Mouse (Mus musculus): ENCODE results near the gene Aunip. TPM values are rescaled to one million over a fixed set of nuclear protein-coding genes. Genes with fewer than 3 reads are reported as not detected.

The Aunip gene
- polyA plus RNA-seq, 1 experiment from 2014 or later: 26.9 TPM

GRCm38 (mm10) chr4:134559154-134559553 lies 48.4 kb downstream of the Aunip start:
- no peak for ATAC-seq
- 59% methylated on average over 7 of the region's 7 CpGs for WGBS (ENCODE audit: insufficient replicate concordance)
- no peak overlapping the region for H3K27ac ChIP-seq
- no peak overlapping the region for H3K4me2 ChIP-seq
- no peak overlapping the region for H3K9ac ChIP-seq
- no peaks in the 10 kb centered on the region for H3K9me3 ChIP-seq (replicated peaks)
- H3K27me3 ChIP-seq (replicated peaks): no peaks in the 10 kb centered on the region
- H3K4me3 ChIP-seq: no peak overlapping the region
- H3K4me1 ChIP-seq: peaks cover 25% of the 10 kb centered on the region
- H3K36me3 ChIP-seq: peaks cover 3% of the 10 kb centered on the region

- no peak overlapping the region for H3K4me3 ChIP-seq
- no peak for ATAC-seq
- H3K27ac ChIP-seq: no peak overlapping the region
- H3K36me3 ChIP-seq: peaks cover 19% of the 10 kb centered on the region
- H3K9me3 ChIP-seq (replicated peaks): 0 out of 2 replicates have a peak, but pooled peaks cover 4% of the 10 kb centered on the region
- no peaks in the 10 kb centered on the region for H3K27me3 ChIP-seq (replicated peaks)
- WGBS (ENCODE audit: insufficient replicate concordance): 84% methylated on average over 8 of the region's 8 CpGs
- no peak overlapping the region for H3K9ac ChIP-seq
- H3K4me2 ChIP-seq: no peak overlapping the region
- H3K4me1 ChIP-seq: peaks cover 27% of the 10 kb centered on the region
Observed at GRCm38 (mm10) chr4:134560699-134561098, 49.9 kb downstream of the Aunip start.

- Histone ChIP-seq H3K4me3 (no peak overlapping the region), H3K27ac (no peak overlapping the region), H3K36me3 (peaks cover 22% of the 10 kb centered on the region), H3K4me1 (peaks cover 22% of the 10 kb centered on the region), H3K27me3 (replicated peaks) (no peaks in the 10 kb centered on the region), H3K4me2 (no peak overlapping the region), H3K9me3 (replicated peaks) (0 out of 2 replicates have a peak, but pooled peaks cover 4% of the 10 kb centered on the region), H3K9ac (no peak overlapping the region)
- 67% methylated on average over 2 of the region's 2 CpGs for WGBS (ENCODE audit: insufficient replicate concordance)
- ATAC-seq: no peak
Observed at GRCm38 (mm10) chr4:134562014-134562413, 51.2 kb downstream of the Aunip start.

GRCm38 (mm10) chr4:134563624-134564023 lies 52.8 kb downstream of the Aunip start:
- Histone ChIP-seq H3K4me3 (no peak overlapping the region), H3K36me3 (peaks cover 26% of the 10 kb centered on the region), H3K4me2 (peak overlapping the region; percentile 10; the same call in 1 of the 2 replicates), H3K4me1 (peaks cover 12% of the 10 kb centered on the region), H3K27ac (no peak overlapping the region), H3K9ac (no peak overlapping the region), H3K27me3 (replicated peaks) (no peaks in the 10 kb centered on the region), H3K9me3 (replicated peaks) (0 out of 2 replicates have a peak, but pooled peaks cover 4% of the 10 kb centered on the region)
- peak; percentile 68 for ATAC-seq
- whole genome bisulfite sequencing (ENCODE audit: insufficient replicate concordance): 57% methylated on average over 16 of the region's 16 CpGs

- WGBS (ENCODE audit: insufficient replicate concordance): 73% methylated on average over 6 of the region's 6 CpGs
- no peak for ATAC-seq
Observed at GRCm38 (mm10) chr4:134564093-134564492, 53.3 kb downstream of the Aunip start.

GRCm38 (mm10) chr4:134567377-134568226 lies 56.8 kb downstream of the Aunip start:
- ATAC-seq: no peak
- Histone ChIP-seq H3K4me3 (no peak overlapping the region), H3K4me1 (peaks cover 12% of the 10 kb centered on the region), H3K27me3 (replicated peaks) (no peaks in the 10 kb centered on the region), H3K36me3 (peaks cover 26% of the 10 kb centered on the region), H3K9me3 (replicated peaks) (0 out of 2 replicates have a peak, but pooled peaks cover 4% of the 10 kb centered on the region), H3K4me2 (no peak overlapping the region), H3K9ac (no peak overlapping the region), H3K27ac (no peak overlapping the region)
- WGBS (ENCODE audit: insufficient replicate concordance): 60% methylated on average over 19 of the region's 19 CpGs

More at GRCm38 (mm10) chr4:134564093-134564492, 53.3 kb downstream of the Aunip start:
- Histone ChIP-seq H3K27ac (no peak overlapping the region), H3K4me1 (peaks cover 12% of the 10 kb centered on the region), H3K4me2 (no peak overlapping the region), H3K27me3 (replicated peaks) (no peaks in the 10 kb centered on the region), H3K9ac (no peak overlapping the region), H3K4me3 (no peak overlapping the region), H3K9me3 (replicated peaks) (0 out of 2 replicates have a peak, but pooled peaks cover 4% of the 10 kb centered on the region), H3K36me3 (peaks cover 26% of the 10 kb centered on the region)

- Histone ChIP-seq H3K4me3 (no peak overlapping the region), H3K27ac (no peak overlapping the region), H3K36me3 (peaks cover 23% of the 10 kb centered on the region), H3K9me3 (replicated peaks) (0 out of 2 replicates have a peak, but pooled peaks cover 4% of the 10 kb centered on the region), H3K4me1 (0 out of 2 replicates have a peak, but pooled peaks cover 2% of the 10 kb centered on the region), H3K9ac (no peak overlapping the region), H3K27me3 (replicated peaks) (no peaks in the 10 kb centered on the region), H3K4me2 (no peak overlapping the region)
- ATAC-seq: no peak
- WGBS (ENCODE audit: insufficient replicate concordance): 61% methylated on average over 6 of the region's 6 CpGs
Observed at GRCm38 (mm10) chr4:134569205-134569604, 58.4 kb downstream of the Aunip start.

GRCm38 (mm10) chr4:134569831-134570230 lies 59.0 kb downstream of the Aunip start:
- 0 out of 2 replicates have a peak, but pooled peaks cover 4% of the 10 kb centered on the region for H3K9me3 ChIP-seq (replicated peaks)
- H3K27me3 ChIP-seq (replicated peaks): no peaks in the 10 kb centered on the region
- H3K4me3 ChIP-seq: no peak overlapping the region
- peaks cover 23% of the 10 kb centered on the region; the same call in 1 of the 2 replicates for H3K36me3 ChIP-seq
- H3K4me2 ChIP-seq: no peak overlapping the region
- H3K9ac ChIP-seq: no peak overlapping the region
- WGBS (ENCODE audit: insufficient replicate concordance): 65% methylated on average over 8 of the region's 8 CpGs
- H3K4me1 ChIP-seq: no peaks in the 10 kb centered on the region
- H3K27ac ChIP-seq: no peak overlapping the region
- no peak for ATAC-seq

GRCm38 (mm10) chr4:134570704-134571451 lies 60.1 kb downstream of the Aunip start:
- H3K36me3 ChIP-seq: peaks cover 14% of the 10 kb centered on the region; the same call in 1 of the 2 replicates

GRCm38 (mm10) chr4:134572449-134573300 lies 61.9 kb downstream of the Aunip start:
- H3K4me2 ChIP-seq: no peak overlapping the region
- no peak for ATAC-seq
- 79% methylated on average over 24 of the region's 24 CpGs for WGBS (ENCODE audit: insufficient replicate concordance)
- peaks cover 12% of the 10 kb centered on the region; the same call in 1 of the 2 replicates for H3K36me3 ChIP-seq
- H3K4me1 ChIP-seq: no peaks in the 10 kb centered on the region
- no peak overlapping the region for H3K9ac ChIP-seq
- H3K4me3 ChIP-seq: no peak overlapping the region
- no peaks in the 10 kb centered on the region for H3K9me3 ChIP-seq (replicated peaks)
- H3K27ac ChIP-seq: no peak overlapping the region
- H3K27me3 ChIP-seq (replicated peaks): 0 out of 2 replicates have a peak, but pooled peaks cover 4% of the 10 kb centered on the region

More at GRCm38 (mm10) chr4:134570704-134571451, 60.1 kb downstream of the Aunip start:
- Histone ChIP-seq H3K9ac (no peak overlapping the region), H3K4me3 (no peak overlapping the region), H3K27me3 (replicated peaks) (no peaks in the 10 kb centered on the region), H3K27ac (no peak overlapping the region), H3K9me3 (replicated peaks) (no peaks in the 10 kb centered on the region), H3K4me2 (no peak overlapping the region), H3K4me1 (no peaks in the 10 kb centered on the region)
- no peak for ATAC-seq
- 65% methylated on average over 14 of the region's 14 CpGs for WGBS (ENCODE audit: insufficient replicate concordance)

All from liver, embryonic 12.5 days (tissue).